Mouse (Mus musculus) kidney, adult 2 months (tissue): Measurements from ENCODE around the gene Fam180a. TPM values are rescaled to one million over a fixed set of nuclear protein-coding genes. Genes with fewer than 3 reads are reported as not detected.

Experiments
- DNase-seq: peaks from one replicate; pipeline ENCODE4 v3.0.0; 2021
- H3K27ac ChIP-seq: fragments of 200-500 bp; 2 replicates; pipeline ENCODE4 v1.5.1; 2012; ENCODE audit warnings: low read depth, low read length, control low read depth, inconsistent platforms; ENCODE audit not compliant: insufficient read depth
- H3K27me3 ChIP-seq: fragments of 200-500 bp; replicated peaks from 2 replicates; pipeline ENCODE4 v1.6.1; 2012; ENCODE audit warnings: mild to moderate bottlenecking, moderate library complexity, low read length, inconsistent platforms; ENCODE audit not compliant: control insufficient read depth, insufficient read depth
- H3K36me3 ChIP-seq: fragments of 200-500 bp; 2 replicates; pipeline ENCODE4 v1.6.1; 2012; ENCODE audit warnings: mild to moderate bottlenecking, moderate library complexity, low read length, inconsistent platforms; ENCODE audit not compliant: control insufficient read depth, insufficient read depth
- H3K4me1 ChIP-seq: fragments of 200-500 bp; 2 replicates; pipeline ENCODE4 v1.6.1; 2011; ENCODE audit warnings: low read length; ENCODE audit not compliant: control insufficient read depth, insufficient read depth
- H3K4me3 ChIP-seq: fragments of 200-500 bp; 2 replicates; pipeline ENCODE4 v1.5.1; 2011; ENCODE audit warnings: mild to moderate bottlenecking, low read depth, low read length, control low read depth; ENCODE audit not compliant: insufficient read depth
- CTCF ChIP-seq: fragments of 200-500 bp; conservative IDR thresholded peaks from 2 replicates; pipeline ENCODE4 v1.5.1; 2011; ENCODE audit warnings: low read depth, mild to moderate bottlenecking, control low read depth, low read length, moderate library complexity, mixed read lengths; ENCODE audit not compliant: insufficient read depth, insufficient read length
- POLR2A ChIP-seq: fragments of 200-500 bp; IDR thresholded peaks from one replicate; pipeline ENCODE4 v1.6.1; 2011; ENCODE audit warnings: low read depth, low read length, control low read depth
- WGBS: fragments of 180-500 bp; shearing (Covaris S2); methylation state at CpG from one replicate; pipeline ENCODE4 v1.1.7; 2018; 5-methylcytosine and 5-hydroxymethylcytosine counted together
- polyA plus RNA-seq: library from polyadenylated mRNA; depleted of rRNA; stranded (reverse); fragments of >200 nt; gene quantifications from 2 replicates; pipeline ENCODE4 v1.2.3, GENCODE M21; 2012

Gene Fam180a
- polyA plus RNA-seq, 1 experiment = 0.39 TPM

DNA sequence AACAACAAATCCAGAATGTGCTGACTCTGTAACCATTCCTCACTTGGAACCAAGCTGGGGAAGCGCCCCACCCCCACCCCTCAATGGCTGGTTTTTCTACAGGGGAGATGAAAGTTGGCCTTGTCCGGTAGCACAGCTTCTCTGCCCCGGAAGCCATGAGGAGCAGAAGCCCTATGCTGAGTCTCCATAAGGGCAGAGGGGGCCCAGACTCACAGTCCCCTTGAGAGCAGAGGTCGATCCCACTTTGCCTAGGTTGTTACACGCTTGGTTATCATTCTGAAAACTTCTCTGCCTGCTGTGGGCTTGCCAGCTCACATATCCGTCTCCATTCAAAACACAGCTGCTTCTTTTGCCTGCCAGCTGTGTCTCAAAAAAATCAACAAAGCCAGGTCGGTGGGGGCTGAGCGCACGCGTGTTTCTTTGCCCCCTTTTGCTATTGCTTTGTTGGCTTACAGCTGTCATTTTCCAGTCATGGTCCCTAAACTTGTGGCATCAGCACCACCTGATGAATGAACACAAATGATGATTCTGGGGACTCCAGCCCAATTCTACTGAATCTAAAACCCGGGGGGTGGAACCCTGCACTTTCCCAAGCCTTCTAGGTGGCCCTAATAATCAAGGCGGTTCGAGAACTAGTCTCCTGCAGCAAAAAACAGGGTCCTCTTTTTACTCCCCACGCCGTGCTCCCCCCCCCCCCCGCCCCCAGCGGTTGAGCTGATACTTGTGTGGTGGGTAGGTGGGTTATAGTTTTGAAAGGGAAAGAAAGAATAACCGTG lies 28.1 kb upstream of the Fam180a start:
- 28% methylated on average over 18 of the region's 18 CpGs for WGBS
- no peak for DNase-seq

DNA sequence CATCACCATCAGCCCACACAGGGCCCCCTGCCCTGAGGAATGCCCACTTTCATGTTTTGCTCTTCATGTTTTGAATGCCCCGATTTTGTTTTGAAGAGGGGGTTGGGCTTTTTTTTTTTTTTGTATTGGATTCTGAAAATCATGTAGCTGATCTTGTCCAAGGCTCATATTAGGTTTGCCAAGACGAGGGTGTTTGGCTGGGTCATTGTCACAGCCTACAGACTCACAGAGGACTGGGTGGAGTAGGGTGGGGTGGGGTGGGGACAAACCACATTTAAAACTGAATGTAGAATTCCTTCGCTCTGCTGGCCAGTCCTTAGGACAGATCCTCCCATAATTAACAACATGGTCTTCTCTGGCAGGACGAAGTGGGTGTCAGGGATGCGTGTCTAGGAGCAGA lies 27.5 kb upstream of the Fam180a start:
- no peak overlapping the region for H3K4me3 ChIP-seq
- no peaks in the 10 kb centered on the region for H3K27me3 ChIP-seq
- no peaks in the 10 kb centered on the region for H3K36me3 ChIP-seq
- no peak overlapping the region for H3K27ac ChIP-seq
- 62% methylated on average over 5 of the region's 5 CpGs for WGBS
- TF ChIP-seq CTCF (no peak), POLR2A (no peak)
- H3K4me1 ChIP-seq = no peaks in the 10 kb centered on the region
- no peak for DNase-seq

More for the DNA sequence above, 28.1 kb upstream of the Fam180a start:
- H3K27ac ChIP-seq = no peak overlapping the region
- no peaks in the 10 kb centered on the region for H3K27me3 ChIP-seq
- H3K4me3 ChIP-seq = no peak overlapping the region
- no peaks in the 10 kb centered on the region for H3K4me1 ChIP-seq
- no peaks in the 10 kb centered on the region for H3K36me3 ChIP-seq
- TF ChIP-seq POLR2A (no peak), CTCF (no peak)

DNA sequence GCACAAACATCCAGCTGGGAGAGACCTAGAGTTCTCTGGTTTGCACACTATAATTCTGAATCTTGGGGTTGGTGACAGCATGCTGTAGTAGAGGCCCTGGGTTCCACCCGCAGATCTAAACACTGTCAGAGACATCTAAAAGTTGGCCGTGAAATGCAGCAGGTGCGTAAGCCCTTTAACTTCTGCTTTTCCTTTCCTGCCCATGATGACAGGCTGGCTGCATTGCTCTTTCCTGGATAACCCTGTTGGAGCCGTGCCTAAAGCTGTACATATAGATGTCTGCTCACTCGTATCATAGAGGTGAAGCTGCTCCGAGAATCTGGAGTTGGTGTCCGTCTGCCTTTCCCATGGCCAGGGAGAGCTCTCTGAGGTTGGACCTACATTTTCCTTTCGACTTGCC lies 26.9 kb upstream of the Fam180a start:
- Histone ChIP-seq H3K4me1 (no peaks in the 10 kb centered on the region), H3K27me3 (no peaks in the 10 kb centered on the region), H3K4me3 (no peak overlapping the region), H3K27ac (no peak overlapping the region), H3K36me3 (no peaks in the 10 kb centered on the region)
- 87% methylated on average over 8 of the region's 8 CpGs for WGBS
- DNase-seq = no peak
- TF ChIP-seq POLR2A (no peak), CTCF (no peak)

DNA sequence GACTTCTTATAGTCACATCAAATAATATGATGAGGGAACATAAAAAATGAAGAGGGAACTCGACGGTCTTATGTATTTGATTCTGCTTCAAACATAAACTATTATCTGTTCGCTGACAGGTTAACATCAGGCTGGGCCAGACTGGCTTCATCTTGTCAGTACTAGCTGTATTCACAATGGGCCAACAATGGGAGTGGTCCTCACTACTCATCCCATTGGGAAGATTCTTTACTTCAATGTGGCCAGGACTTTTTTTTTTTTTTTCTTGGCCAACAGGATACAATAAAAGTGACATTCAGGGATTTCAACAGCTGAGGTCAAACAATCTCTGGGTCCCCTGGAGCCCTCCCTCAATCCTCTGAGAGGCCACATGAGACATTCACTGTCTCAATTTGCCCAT lies 25.9 kb upstream of the Fam180a start:
- no peak overlapping the region for H3K4me3 ChIP-seq
- DNase-seq = no peak
- H3K4me1 ChIP-seq = no peaks in the 10 kb centered on the region
- no peaks in the 10 kb centered on the region for H3K36me3 ChIP-seq
- WGBS = 91% methylated on average over 3 of the region's 3 CpGs
- H3K27ac ChIP-seq = no peak overlapping the region
- H3K27me3 ChIP-seq = no peaks in the 10 kb centered on the region
- TF ChIP-seq CTCF = no peak
- no peak for TF ChIP-seq POLR2A

DNA sequence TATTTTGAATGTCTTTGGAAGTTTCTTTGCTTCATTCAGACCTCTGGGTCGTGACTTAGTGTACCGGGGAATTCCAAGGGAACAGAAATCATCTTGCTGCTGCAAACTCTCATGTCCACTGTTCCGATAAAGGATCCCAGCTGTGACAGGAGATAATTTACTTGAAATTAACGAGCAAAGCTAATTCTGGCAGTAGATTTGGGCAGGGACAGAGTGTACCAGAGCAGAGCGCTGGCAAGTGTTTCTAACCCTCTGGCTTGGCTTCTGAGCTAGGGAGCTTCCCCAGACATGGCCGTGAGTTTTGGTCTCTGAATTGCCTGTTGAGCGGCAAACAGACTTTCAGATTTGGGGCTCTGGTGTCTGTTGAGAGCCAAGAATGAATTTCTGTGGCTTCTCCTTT lies 23.8 kb upstream of the Fam180a start:
- Histone ChIP-seq H3K4me1 (no peaks in the 10 kb centered on the region), H3K4me3 (no peak overlapping the region), H3K27ac (no peak overlapping the region), H3K36me3 (no peaks in the 10 kb centered on the region), H3K27me3 (no peaks in the 10 kb centered on the region)
- no peak for TF ChIP-seq CTCF
- TF ChIP-seq POLR2A = no peak
- DNase-seq = peak; percentile 75
- 26% methylated on average over 7 of the region's 7 CpGs for WGBS

DNA sequence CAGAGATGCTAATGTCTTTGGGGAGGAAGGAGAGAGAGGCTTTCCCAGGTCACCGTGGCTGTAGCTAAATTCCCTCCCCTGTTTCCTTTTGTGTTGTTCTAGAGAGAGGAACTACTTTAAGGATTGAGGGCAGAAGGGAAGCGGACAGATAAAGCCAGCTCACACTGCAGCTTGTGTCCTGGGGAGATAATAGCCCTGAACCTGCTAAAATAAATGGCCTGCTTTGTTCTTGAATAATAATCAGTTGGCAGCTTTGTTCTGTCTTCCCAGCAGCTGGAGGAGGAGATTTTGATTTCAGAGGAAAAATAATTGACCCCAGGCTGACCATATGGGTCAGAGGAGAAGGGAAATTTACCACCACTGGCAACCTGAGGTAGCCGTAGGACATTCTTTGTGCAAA lies 12.7 kb upstream of the Fam180a start:
- Histone ChIP-seq H3K4me1 (no peaks in the 10 kb centered on the region), H3K36me3 (no peaks in the 10 kb centered on the region), H3K27ac (no peak overlapping the region), H3K27me3 (no peaks in the 10 kb centered on the region), H3K4me3 (no peak overlapping the region)
- DNase-seq = no peak
- WGBS = 42% methylated on average over 3 of the region's 3 CpGs
- TF ChIP-seq POLR2A (no peak), CTCF (no peak)

DNA sequence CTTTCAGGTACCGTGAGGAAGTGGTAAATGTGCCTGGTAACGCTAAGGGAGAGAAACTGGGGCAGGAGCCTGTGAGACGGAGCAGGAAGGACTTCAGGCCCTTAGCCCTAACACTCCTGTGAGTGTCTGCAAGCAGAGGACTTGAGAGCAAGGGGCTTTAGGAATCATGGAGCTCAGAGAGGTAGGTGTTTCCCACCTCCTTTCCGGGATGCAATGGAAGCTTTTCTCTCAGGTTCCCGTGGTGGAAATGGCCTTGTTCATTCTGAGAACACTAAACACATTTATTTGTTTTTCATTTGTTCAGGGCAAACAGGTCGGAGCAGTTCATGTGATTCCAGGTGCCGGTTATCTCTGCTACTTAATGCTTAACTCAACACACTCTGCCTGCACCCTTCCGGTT lies 11.9 kb upstream of the Fam180a start:
- no peak overlapping the region for H3K4me3 ChIP-seq
- H3K4me1 ChIP-seq = no peaks in the 10 kb centered on the region
- 81% methylated on average over 8 of the region's 8 CpGs for WGBS
- H3K36me3 ChIP-seq = no peaks in the 10 kb centered on the region
- H3K27ac ChIP-seq = no peak overlapping the region
- H3K27me3 ChIP-seq = no peaks in the 10 kb centered on the region
- TF ChIP-seq POLR2A = no peak
- TF ChIP-seq CTCF = no peak
- no peak for DNase-seq
